Mouse (Mus musculus): ENCODE measurements around the gene Mapk9.

Gene Mapk9

DNA sequence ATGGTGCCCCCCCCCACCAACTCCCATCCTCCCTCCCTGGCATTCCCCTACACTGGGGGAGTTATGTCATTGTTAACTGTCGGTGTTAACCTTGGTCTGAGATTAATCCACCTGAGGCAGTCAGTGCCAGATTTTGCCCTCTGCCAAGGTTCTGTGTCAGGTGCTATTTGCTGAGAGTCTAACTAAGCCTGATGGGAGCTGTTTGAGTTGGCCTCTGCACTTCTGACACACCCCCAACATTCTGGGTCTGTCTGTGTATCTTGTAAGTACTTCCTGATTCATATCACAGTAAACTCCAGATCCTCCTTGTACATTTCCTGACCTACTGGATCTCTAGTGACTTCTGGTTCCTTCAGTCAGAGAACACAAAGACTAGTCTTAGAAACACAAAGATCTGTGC, 5.9 kb upstream of the Mapk9 start:
- DNase-seq (ENCODE audit: low read depth, low spot score), result no peak

DNA sequence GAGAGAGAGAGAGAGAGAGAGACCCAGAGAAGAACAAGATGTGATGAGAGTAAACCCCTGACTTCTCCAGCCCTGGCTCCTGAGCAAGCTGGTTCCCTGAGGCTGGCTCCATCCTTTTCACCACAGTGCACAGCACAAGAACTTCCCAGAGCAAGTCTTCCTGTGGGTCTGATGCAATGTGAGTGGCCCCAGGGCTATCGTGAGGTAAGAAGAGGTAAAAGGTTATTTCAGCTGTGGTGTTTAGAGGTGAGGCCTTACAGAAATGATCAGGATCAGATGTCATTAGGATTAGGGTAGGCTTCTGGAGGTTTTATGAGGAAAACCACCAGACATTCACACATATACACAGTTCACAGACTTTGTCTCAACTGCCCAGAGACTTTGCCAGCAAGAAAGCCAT, 4.7 kb upstream of the Mapk9 start:
- no peak for DNase-seq (ENCODE audit: low read depth, low spot score)

DNA sequence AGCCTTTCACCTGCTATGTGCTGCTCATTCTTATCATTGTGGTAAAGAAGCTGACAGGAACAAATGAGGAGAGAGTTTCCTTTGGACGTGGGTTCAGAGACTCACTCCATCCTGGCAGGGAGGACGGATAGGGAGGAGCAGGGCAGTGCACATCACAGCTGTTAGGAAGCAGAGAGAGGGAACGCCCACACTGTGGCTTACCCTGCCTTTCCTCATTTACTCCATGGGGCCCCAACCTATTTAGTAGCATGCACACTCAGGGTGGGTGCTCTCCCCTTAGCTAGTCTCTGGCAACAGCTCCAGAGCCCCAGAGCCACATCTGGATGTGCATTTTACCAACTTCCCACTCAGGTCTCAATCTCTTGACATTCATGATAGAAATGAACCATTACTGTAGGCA, 3.8 kb upstream of the Mapk9 start:
- no peak for DNase-seq (ENCODE audit: low read depth, low spot score)

DNA sequence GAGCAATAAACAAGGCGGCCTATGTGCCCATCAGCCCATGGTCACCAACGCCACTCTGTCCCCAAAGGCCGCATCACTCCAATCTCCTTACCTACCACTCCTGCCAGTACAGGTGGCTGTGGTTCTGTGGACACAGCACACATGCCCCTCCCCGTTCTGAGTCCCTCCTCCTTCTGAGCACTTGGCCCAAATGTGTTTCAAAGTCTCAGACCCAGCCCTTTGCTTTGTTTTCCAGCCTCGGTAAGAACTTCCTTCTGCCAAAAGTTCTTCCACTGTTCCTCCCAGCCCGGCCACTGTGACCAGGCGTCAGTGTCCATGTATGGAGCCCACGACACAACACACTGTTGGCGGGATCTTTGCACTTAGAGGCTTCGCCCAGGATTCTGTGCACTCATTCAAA, 2.2 kb upstream of the Mapk9 start:
- no peak for DNase-seq (ENCODE audit: low read depth, low spot score)

- peak; percentile 59 for DNase-seq (ENCODE audit: low read depth, low spot score)
Measured at GRCm38 (mm10) chr11:49844969-49845368, 1.6 kb upstream of the Mapk9 start.

- no peak for DNase-seq (ENCODE audit: low read depth, low spot score)
Measured at GRCm38 (mm10) chr11:49845958-49846357, 593 bp upstream of the Mapk9 start.

- peak; percentile 12 for DNase-seq (ENCODE audit: low read depth, low spot score)
Measured at GRCm38 (mm10) chr11:49847071-49847810, 690 bp downstream of the Mapk9 start.

DNA sequence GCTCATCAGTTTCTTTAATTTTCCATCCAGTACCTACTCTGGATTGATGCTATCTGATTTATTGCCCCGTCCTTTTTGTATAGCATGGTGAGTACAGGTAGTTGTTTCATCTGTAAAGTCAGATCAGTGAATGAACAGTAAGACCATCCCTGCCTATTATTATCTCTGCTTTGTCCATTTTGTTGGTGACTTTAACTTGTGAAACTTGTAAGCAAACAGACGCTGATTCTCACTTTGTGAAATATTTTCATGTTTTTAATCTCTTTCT, 1.2 kb downstream of the Mapk9 start:
- no peak for DNase-seq (ENCODE audit: low read depth, low spot score)

DNA sequence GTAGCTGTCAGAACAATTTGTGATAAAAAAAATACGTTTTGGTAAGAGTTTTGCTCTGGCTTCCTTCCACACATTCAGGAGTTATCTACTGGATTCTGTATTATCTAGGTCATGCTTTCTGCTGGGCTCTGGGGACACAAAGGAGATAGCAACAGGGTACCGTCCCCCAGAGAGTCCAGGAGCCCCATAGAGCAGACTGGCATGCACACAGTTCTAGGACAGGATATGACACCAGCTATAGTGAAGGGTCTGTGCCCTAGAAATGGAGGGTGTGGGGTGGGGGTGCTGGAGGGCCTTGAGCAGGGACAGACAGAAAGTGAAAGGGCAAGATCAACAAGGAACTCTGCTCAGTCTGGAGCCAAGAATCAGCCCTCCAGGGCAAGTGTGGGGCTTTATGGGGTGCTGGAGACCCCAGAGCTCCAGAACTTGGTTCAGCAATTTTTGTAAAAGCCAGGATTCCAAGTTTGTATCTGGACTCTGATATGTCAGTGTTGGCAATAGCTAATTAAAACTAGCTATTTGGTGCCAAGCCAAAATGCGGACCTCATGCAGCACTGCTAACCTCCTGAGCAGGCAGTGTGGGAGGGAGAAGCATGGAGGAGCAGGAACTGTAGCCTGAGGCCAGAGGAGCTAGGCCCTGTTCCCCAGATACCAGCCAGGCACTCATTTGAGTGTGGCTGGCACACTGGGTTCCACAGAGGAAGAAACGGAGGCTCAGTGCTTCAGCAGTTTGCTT, 1.7 kb downstream of the Mapk9 start:
- no peak for DNase-seq (ENCODE audit: low read depth, low spot score)

GRCm38 (mm10) chr11:49850331-49850730, 3.8 kb downstream of the Mapk9 start:
- DNase-seq (ENCODE audit: low read depth, low spot score), result no peak

DNA sequence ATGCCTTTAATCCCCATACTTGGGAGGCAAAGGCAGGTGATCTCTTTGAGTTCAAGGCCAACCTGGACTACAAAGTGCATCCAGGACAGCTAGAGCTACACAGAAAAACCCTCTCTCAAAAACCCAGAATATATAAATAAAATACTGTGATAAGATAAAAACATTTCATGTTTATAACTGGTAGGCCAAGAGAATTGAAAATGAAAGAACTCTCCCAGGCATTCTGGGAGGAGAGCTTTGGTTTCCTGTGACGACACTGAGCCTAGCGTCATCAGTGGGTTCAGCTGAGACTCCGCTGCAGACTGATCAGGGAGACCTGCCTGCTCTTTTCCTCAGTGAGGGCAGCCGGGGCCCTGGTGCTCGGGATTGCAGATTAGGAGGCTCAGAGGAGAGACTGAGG, 8.6 kb downstream of the Mapk9 start:
- no peak for DNase-seq (ENCODE audit: low read depth, low spot score)

GRCm38 (mm10) chr11:49861139-49861538, 14.6 kb downstream of the Mapk9 start:
- no peak for DNase-seq (ENCODE audit: low read depth, low spot score)

GRCm38 (mm10) chr11:49863926-49864325, 17.4 kb downstream of the Mapk9 start:
- DNase-seq (ENCODE audit: low read depth, low spot score), result no peak

DNA sequence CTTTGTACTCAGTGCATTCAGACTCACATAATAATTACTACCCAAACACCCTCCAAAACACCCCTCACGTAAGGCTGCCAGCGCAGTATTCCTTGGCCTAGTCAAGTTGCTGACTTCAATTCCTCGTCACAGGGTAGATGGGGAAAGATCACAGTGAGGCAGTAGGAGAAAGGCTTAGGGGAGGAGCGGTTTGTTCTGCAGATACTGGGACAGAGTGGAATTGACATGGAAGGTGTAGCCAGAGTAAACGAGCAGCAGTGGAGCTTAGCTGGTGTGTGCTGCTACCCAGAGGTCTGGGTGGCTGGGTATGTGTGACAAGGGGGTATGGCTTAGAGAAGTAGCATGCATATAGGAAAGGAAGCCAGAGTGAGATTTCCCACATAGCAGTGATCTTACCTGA, 20.8 kb downstream of the Mapk9 start:
- no peak for DNase-seq (ENCODE audit: low read depth, low spot score)

- DNase-seq (ENCODE audit: low read depth, low spot score), result peak; percentile 48
Measured at GRCm38 (mm10) chr11:49869762-49870161, 23.2 kb downstream of the Mapk9 start.

DNA sequence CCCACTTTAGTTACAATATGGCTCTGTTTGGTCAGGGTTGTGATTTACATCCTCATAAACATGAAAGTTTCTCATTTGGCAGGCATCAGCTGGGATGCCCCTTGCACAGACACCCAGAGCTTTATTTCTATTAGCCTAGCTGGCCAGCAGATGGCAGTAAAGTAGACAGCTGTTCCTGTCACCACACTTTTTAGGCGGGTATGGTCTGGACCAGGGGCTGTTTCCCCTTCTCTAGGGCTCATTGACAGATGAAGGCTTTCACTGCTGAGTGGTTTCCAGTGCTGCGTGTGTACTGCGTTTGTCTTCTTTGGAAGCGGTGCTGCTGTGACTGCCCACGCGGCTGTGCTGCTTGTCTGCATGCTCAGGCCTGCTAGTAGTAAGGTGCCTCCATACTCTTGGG, 25.4 kb downstream of the Mapk9 start:
- peak; percentile 51 for DNase-seq (ENCODE audit: low read depth, low spot score)

- DNase-seq (ENCODE audit: low read depth, low spot score), result no peak
Measured at GRCm38 (mm10) chr11:49872779-49873178, 26.2 kb downstream of the Mapk9 start.

GRCm38 (mm10) chr11:49876948-49877817, 30.6 kb downstream of the Mapk9 start:
- no peak for DNase-seq (ENCODE audit: low read depth, low spot score)

DNA sequence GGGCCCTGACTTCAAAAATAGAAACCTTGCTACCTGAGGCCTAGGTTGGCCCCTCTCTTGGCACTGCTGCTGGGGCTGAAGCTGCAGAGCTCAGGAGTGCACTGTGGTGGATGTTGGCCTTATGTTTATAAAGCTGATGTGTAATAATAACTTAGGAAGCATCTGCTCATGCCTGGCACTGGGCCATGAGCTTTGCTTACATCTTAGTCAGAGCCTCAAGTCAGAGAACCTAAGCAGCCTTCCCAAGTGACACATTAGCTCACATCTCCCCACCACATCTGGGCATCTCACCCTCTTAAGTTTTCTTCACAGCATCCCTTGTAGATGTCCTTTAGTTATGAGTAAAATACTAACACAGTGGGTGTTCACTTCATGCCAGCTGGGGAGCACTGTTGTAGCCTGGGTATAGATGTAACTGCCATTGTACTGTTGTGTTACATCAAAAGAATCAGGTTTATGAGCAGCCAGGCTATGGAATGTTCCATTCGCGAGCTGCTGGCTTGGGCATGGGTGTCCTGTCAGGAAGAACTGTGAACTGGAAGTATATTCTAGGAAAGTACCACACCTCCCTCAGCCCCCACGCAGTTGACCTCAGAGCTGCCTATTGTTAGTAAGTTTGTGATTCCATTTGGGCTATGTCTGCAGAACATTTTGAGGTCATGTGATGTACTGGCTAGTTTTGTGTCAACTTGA, 33.5 kb downstream of the Mapk9 start:
- no peak for DNase-seq (ENCODE audit: low read depth, low spot score)

DNA sequence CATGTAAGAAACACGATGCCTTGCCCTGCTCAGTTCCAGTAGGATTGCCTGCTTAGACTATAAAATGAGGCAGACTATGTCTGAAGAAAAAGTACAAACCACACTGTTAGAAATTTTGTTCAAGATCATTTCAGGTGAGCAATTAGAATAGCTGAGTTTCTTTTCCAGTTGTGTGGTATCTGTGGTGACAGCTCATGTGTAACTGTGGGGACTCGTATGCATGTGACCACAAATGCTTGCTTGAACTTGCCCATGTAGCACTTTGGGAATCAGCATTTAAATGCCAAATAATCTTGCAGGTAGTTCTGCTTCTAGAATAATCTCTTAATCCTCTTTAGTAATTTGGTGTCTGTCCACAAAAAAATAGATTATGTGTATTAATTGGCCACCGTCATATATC, 36.8 kb downstream of the Mapk9 start:
- DNase-seq (ENCODE audit: low read depth, low spot score), result no peak

DNA sequence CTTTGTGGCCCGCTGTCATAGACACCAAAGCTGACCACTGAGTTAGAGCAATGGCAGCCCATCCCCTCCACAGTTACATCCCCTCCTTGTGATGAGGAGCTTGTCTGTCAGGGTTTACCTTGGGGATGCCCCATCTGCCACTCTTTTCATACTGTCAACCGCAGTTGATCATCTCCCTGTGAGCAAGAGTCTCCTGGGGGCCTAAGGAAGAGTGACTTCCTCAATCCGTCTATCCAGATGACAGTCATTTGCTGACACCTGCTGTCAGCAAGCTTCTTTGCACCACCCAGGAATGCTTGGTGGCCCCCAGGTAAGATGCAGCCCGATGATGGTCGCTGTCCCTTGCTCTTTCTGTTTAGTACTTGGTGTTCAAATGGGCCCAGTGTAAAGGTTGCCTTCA, 41.9 kb downstream of the Mapk9 start:
- DNase-seq (ENCODE audit: low read depth, low spot score), result no peak

- no peak for DNase-seq (ENCODE audit: low read depth, low spot score)
Measured at GRCm38 (mm10) chr11:49891993-49892392, 45.4 kb downstream of the Mapk9 start.
